Mouse (Mus musculus): ENCODE results near the gene Znrf1. TPM values are rescaled to one million over a fixed set of nuclear protein-coding genes. Genes with fewer than 3 reads are reported as not detected.

Gene Znrf1
- polyA plus RNA-seq, 1 experiment = 36.6 TPM

- H3K27me3 ChIP-seq (ENCODE audit: control insufficient read depth, insufficient read depth, insufficient read length) = no peaks in the 10 kb centered on the region
- H3ac ChIP-seq (ENCODE audit: control insufficient read depth, insufficient read length, low read depth) = no peak within 1 kb of the TSS
- no peaks in the 10 kb centered on the region for H3K79me2 ChIP-seq (ENCODE audit: control insufficient read depth, insufficient read depth)
- no peak within 1 kb of the TSS for H3K4me3 ChIP-seq (ENCODE audit: insufficient read depth, poor library complexity, severe bottlenecking)
- no peaks in the 10 kb centered on the region for H3K79me3 ChIP-seq (ENCODE audit: low read depth)
- H3K36me3 ChIP-seq (ENCODE audit: control insufficient read depth, insufficient read depth) = no peaks in the 10 kb centered on the region
- TF ChIP-seq MYOD1 (IDR thresholded peaks at IDR 0.05; ENCODE audit: control insufficient read depth, insufficient read length, low read depth) = no peak
- no peak for TF ChIP-seq CTCF (IDR thresholded peaks at IDR 0.05; ENCODE audit: control insufficient read depth, insufficient read depth, insufficient read length)
- TF ChIP-seq CEBPB (IDR thresholded peaks at IDR 0.05; ENCODE audit: low read depth) = no peak
- no peak for TF ChIP-seq MAX (IDR thresholded peaks at IDR 0.05)
- no peak for TF ChIP-seq USF1 (IDR thresholded peaks at IDR 0.05; ENCODE audit: low read depth)
- no peak for TF ChIP-seq FOSL1 (IDR thresholded peaks at IDR 0.05; ENCODE audit: insufficient read depth, low read length, poor library complexity, severe bottlenecking)
- no peak for TF ChIP-seq MYOG (IDR thresholded peaks at IDR 0.05; ENCODE audit: control insufficient read depth, extremely low read depth, insufficient read length)
These were observed 94.2 kb downstream of the Znrf1 start, which contains the start of gene Ldhd for GRCm38 (mm10) chr8:111630105-111630521. TSS of gene Ldhd (minus strand) at chr8:111630374.

- Histone ChIP-seq H3K4me3 (ENCODE audit: insufficient read depth, poor library complexity, severe bottlenecking) (no peak overlapping the region), H3K79me3 (ENCODE audit: low read depth) (no peaks in the 10 kb centered on the region), H3K79me2 (ENCODE audit: control insufficient read depth, insufficient read depth) (no peaks in the 10 kb centered on the region), H3ac (ENCODE audit: control insufficient read depth, insufficient read length, low read depth) (no peak overlapping the region), H3K36me3 (ENCODE audit: control insufficient read depth, insufficient read depth) (no peaks in the 10 kb centered on the region), H3K27me3 (ENCODE audit: control insufficient read depth, insufficient read depth, insufficient read length) (no peaks in the 10 kb centered on the region)
- no peak for TF ChIP-seq USF1 (IDR thresholded peaks at IDR 0.05; ENCODE audit: low read depth)
- TF ChIP-seq MYOD1 (IDR thresholded peaks at IDR 0.05; ENCODE audit: control insufficient read depth, insufficient read length, low read depth) = no peak
- TF ChIP-seq MAX (IDR thresholded peaks at IDR 0.05) = no peak
- TF ChIP-seq CEBPB (IDR thresholded peaks at IDR 0.05; ENCODE audit: low read depth) = no peak
- no peak for TF ChIP-seq CTCF (IDR thresholded peaks at IDR 0.05; ENCODE audit: control insufficient read depth, insufficient read depth, insufficient read length)
- TF ChIP-seq FOSL1 (IDR thresholded peaks at IDR 0.05; ENCODE audit: insufficient read depth, low read length, poor library complexity, severe bottlenecking) = no peak
- no peak for TF ChIP-seq MYOG (IDR thresholded peaks at IDR 0.05; ENCODE audit: control insufficient read depth, extremely low read depth, insufficient read length)
These were observed 95.7 kb downstream of the Znrf1 start for GRCm38 (mm10) chr8:111631589-111631988.

- Histone ChIP-seq H3K79me2 (ENCODE audit: control insufficient read depth, insufficient read depth) (no peaks in the 10 kb centered on the region), H3K79me3 (ENCODE audit: low read depth) (no peaks in the 10 kb centered on the region), H3K27me3 (ENCODE audit: control insufficient read depth, insufficient read depth, insufficient read length) (no peaks in the 10 kb centered on the region), H3K4me3 (ENCODE audit: insufficient read depth, poor library complexity, severe bottlenecking) (no peak overlapping the region), H3ac (ENCODE audit: control insufficient read depth, insufficient read length, low read depth) (no peak overlapping the region), H3K36me3 (ENCODE audit: control insufficient read depth, insufficient read depth) (no peaks in the 10 kb centered on the region)
- TF ChIP-seq CTCF (IDR thresholded peaks at IDR 0.05; ENCODE audit: control insufficient read depth, insufficient read depth, insufficient read length) = no peak
These were observed 97.1 kb downstream of the Znrf1 start for GRCm38 (mm10) chr8:111632976-111633375.

GRCm38 (mm10) chr8:111638086-111638485 lies 102.2 kb downstream of the Znrf1 start:
- H3K79me3 ChIP-seq (ENCODE audit: low read depth) = no peaks in the 10 kb centered on the region
- H3K4me3 ChIP-seq (ENCODE audit: insufficient read depth, poor library complexity, severe bottlenecking) = no peak overlapping the region
- TF ChIP-seq CEBPB (IDR thresholded peaks at IDR 0.05; ENCODE audit: low read depth) = no peak
- no peak for TF ChIP-seq FOSL1 (IDR thresholded peaks at IDR 0.05; ENCODE audit: insufficient read depth, low read length, poor library complexity, severe bottlenecking)
- no peak for TF ChIP-seq MAX (IDR thresholded peaks at IDR 0.05)
- no peak for TF ChIP-seq CTCF (IDR thresholded peaks at IDR 0.05; ENCODE audit: control insufficient read depth, insufficient read depth, insufficient read length)
- TF ChIP-seq USF1 (IDR thresholded peaks at IDR 0.05; ENCODE audit: low read depth) = no peak
- no peak for TF ChIP-seq MYOG (IDR thresholded peaks at IDR 0.05; ENCODE audit: control insufficient read depth, extremely low read depth, insufficient read length)
- TF ChIP-seq MYOD1 (IDR thresholded peaks at IDR 0.05; ENCODE audit: control insufficient read depth, insufficient read length, low read depth) = no peak
- no peaks in the 10 kb centered on the region for H3K27me3 ChIP-seq (ENCODE audit: control insufficient read depth, insufficient read depth, insufficient read length)
- H3ac ChIP-seq (ENCODE audit: control insufficient read depth, insufficient read length, low read depth) = no peak overlapping the region
- no peaks in the 10 kb centered on the region for H3K79me2 ChIP-seq (ENCODE audit: control insufficient read depth, insufficient read depth)
- no peaks in the 10 kb centered on the region for H3K36me3 ChIP-seq (ENCODE audit: control insufficient read depth, insufficient read depth)

GRCm38 (mm10) chr8:111641064-111641463 lies 105.2 kb downstream of the Znrf1 start:
- H3K27me3 ChIP-seq (ENCODE audit: control insufficient read depth, insufficient read depth, insufficient read length) = no peaks in the 10 kb centered on the region
- H3K4me3 ChIP-seq (ENCODE audit: insufficient read depth, poor library complexity, severe bottlenecking) = no peak overlapping the region
- H3ac ChIP-seq (ENCODE audit: control insufficient read depth, insufficient read length, low read depth) = no peak overlapping the region
- peaks cover 10% of the 10 kb centered on the region for H3K79me3 ChIP-seq (ENCODE audit: low read depth)
- TF ChIP-seq CTCF (IDR thresholded peaks at IDR 0.05; ENCODE audit: control insufficient read depth, insufficient read depth, insufficient read length) = no peak
- TF ChIP-seq CEBPB (IDR thresholded peaks at IDR 0.05; ENCODE audit: low read depth) = no peak
- no peak for TF ChIP-seq MAX (IDR thresholded peaks at IDR 0.05)
- TF ChIP-seq USF1 (IDR thresholded peaks at IDR 0.05; ENCODE audit: low read depth) = no peak
- no peak for TF ChIP-seq FOSL1 (IDR thresholded peaks at IDR 0.05; ENCODE audit: insufficient read depth, low read length, poor library complexity, severe bottlenecking)
- TF ChIP-seq MYOG (IDR thresholded peaks at IDR 0.05; ENCODE audit: control insufficient read depth, extremely low read depth, insufficient read length) = no peak
- no peak for TF ChIP-seq MYOD1 (IDR thresholded peaks at IDR 0.05; ENCODE audit: control insufficient read depth, insufficient read length, low read depth)
- peaks cover 12% of the 10 kb centered on the region for H3K79me2 ChIP-seq (ENCODE audit: control insufficient read depth, insufficient read depth)
- peaks cover 3% of the 10 kb centered on the region for H3K36me3 ChIP-seq (ENCODE audit: control insufficient read depth, insufficient read depth)

GRCm38 (mm10) chr8:111642496-111642895 lies 106.6 kb downstream of the Znrf1 start:
- TF ChIP-seq FOSL1 (IDR thresholded peaks at IDR 0.05; ENCODE audit: insufficient read depth, low read length, poor library complexity, severe bottlenecking) (no peak), MAX (IDR thresholded peaks at IDR 0.05) (no peak), MYOD1 (IDR thresholded peaks at IDR 0.05; ENCODE audit: control insufficient read depth, insufficient read length, low read depth) (no peak), CEBPB (IDR thresholded peaks at IDR 0.05; ENCODE audit: low read depth) (no peak), CTCF (IDR thresholded peaks at IDR 0.05; ENCODE audit: control insufficient read depth, insufficient read depth, insufficient read length) (no peak), MYOG (IDR thresholded peaks at IDR 0.05; ENCODE audit: control insufficient read depth, extremely low read depth, insufficient read length) (no peak), USF1 (IDR thresholded peaks at IDR 0.05; ENCODE audit: low read depth) (no peak)
- peaks cover 23% of the 10 kb centered on the region for H3K79me3 ChIP-seq (ENCODE audit: low read depth)
- peak overlapping the region; percentile 64 for H3K4me3 ChIP-seq (ENCODE audit: insufficient read depth, poor library complexity, severe bottlenecking)
- H3K27me3 ChIP-seq (ENCODE audit: control insufficient read depth, insufficient read depth, insufficient read length) = no peaks in the 10 kb centered on the region
- peak overlapping the region; percentile 31 for H3ac ChIP-seq (ENCODE audit: control insufficient read depth, insufficient read length, low read depth)
- peaks cover 3% of the 10 kb centered on the region for H3K36me3 ChIP-seq (ENCODE audit: control insufficient read depth, insufficient read depth)
- H3K79me2 ChIP-seq (ENCODE audit: control insufficient read depth, insufficient read depth) = peaks cover 27% of the 10 kb centered on the region

Measured in C2C12 (cell line).